Mouse (Mus musculus): ENCODE measurements around the gene Fam107b. TPM values are rescaled to one million over a fixed set of nuclear protein-coding genes. Genes with fewer than 3 reads are reported as not detected.

Gene Fam107b
- polyA plus RNA-seq, 1 experiment from 2014 or later, result 39.1 TPM

DNA sequence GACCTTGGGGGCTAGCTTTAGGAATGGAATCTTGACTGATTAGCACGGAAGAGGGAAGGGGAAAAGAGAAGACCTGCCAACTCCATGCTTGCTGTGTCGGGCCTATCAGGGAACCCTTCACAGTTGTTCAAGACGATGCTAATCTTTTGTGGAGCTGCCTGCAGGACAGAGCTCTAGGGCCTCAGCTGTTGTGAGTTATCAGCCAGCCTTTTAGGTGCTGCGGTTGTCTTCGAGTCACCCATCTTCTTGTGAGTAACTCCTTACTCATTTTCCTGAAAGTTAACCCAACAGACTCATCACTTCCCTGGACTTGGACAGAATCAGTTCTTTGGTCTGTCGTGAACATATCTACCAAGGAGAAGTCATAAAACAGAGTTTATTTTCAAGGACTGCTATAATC is 51.3 kb downstream of the Fam107b start:
- H3K27ac ChIP-seq, result no peak overlapping the region
- no peak overlapping the region for H3K4me2 ChIP-seq (replicated peaks)
- no peaks in the 10 kb centered on the region for H3K4me1 ChIP-seq (replicated peaks)
- H3K27me3 ChIP-seq, result no peaks in the 10 kb centered on the region
- no peak overlapping the region for H3K9ac ChIP-seq (replicated peaks)
- no peak for ATAC-seq
- no peaks in the 10 kb centered on the region for H3K36me3 ChIP-seq
- H3K4me3 ChIP-seq (replicated peaks), result no peak overlapping the region
- 80% methylated on average over 6 of the region's 6 CpGs for WGBS
- H3K9me3 ChIP-seq, result no peaks in the 10 kb centered on the region

GRCm38 (mm10) chr2:3622158-3622557 is 51.9 kb downstream of the Fam107b start:
- Histone ChIP-seq H3K36me3 (no peaks in the 10 kb centered on the region), H3K4me2 (replicated peaks) (no peak overlapping the region), H3K4me3 (replicated peaks) (no peak overlapping the region), H3K9ac (replicated peaks) (no peak overlapping the region), H3K27me3 (no peaks in the 10 kb centered on the region), H3K27ac (no peak overlapping the region), H3K4me1 (replicated peaks) (no peaks in the 10 kb centered on the region), H3K9me3 (no peaks in the 10 kb centered on the region)
- WGBS, result 88% methylated on average over 2 of the region's 2 CpGs
- no peak for ATAC-seq

- 97% methylated on average over 7 of the region's 7 CpGs for WGBS
- no peak overlapping the region for H3K4me2 ChIP-seq (replicated peaks)
Observed at GRCm38 (mm10) chr2:3623207-3623980, 53.1 kb downstream of the Fam107b start.

DNA sequence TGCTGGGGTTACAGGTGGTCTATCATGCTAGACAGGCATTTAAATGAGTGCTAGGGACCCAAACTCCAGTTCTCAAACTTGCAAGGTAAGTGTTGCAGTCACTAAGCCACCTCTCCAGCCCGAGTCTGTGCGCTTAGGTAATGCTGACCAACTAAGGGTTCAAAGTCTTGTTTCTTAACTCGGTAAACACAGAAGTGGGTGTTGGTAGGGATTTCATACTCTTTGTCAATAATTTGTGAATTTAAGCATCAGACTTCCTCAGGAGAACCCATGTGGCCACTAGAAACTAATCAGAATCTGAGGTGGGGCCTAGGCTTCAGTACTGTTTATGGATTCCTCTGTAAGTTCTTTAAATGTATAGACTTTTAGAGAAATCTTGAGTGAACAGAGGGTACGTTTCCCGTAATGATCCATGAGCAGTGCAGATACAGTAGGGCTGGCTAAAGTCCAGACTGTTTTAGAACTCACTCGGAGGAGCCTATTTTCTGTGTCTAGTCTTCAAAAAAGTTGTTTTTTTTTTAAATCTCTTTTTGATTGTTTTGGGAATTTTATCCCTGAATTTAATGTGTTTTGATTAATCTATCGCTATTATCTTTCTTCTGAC is 53.8 kb downstream of the Fam107b start:
- Histone ChIP-seq H3K27ac (no peak overlapping the region), H3K4me1 (replicated peaks) (no peaks in the 10 kb centered on the region), H3K4me2 (replicated peaks) (no peak overlapping the region), H3K9me3 (no peaks in the 10 kb centered on the region), H3K36me3 (no peaks in the 10 kb centered on the region), H3K9ac (replicated peaks) (no peak overlapping the region), H3K27me3 (no peaks in the 10 kb centered on the region), H3K4me3 (replicated peaks) (no peak overlapping the region)
- no peak for ATAC-seq
- WGBS, result 93% methylated on average over 7 of the region's 7 CpGs

More at GRCm38 (mm10) chr2:3623207-3623980, 53.1 kb downstream of the Fam107b start:
- Histone ChIP-seq H3K27ac (no peak overlapping the region), H3K4me3 (replicated peaks) (no peak overlapping the region), H3K4me1 (replicated peaks) (no peaks in the 10 kb centered on the region), H3K9me3 (no peaks in the 10 kb centered on the region), H3K9ac (replicated peaks) (no peak overlapping the region), H3K36me3 (no peaks in the 10 kb centered on the region), H3K27me3 (no peaks in the 10 kb centered on the region)
- no peak for ATAC-seq

DNA sequence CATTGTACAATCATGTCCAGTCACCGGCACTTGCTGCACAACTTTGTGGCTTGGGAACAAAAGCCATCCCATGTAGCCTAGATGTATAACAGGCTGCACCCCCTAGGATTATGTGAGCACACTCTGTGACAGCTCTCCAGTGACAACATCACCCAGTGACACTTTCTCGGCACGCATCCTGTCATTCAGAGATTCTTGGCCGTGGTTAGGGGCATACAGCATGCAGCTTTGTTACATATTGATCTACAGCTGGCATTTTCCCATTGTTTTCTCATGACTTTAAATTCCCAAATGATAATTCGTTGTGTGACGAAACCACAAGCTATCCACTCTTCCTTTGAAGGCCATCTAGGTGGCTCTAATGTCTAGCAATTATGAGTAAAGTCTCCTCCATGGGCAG is 58.8 kb downstream of the Fam107b start:
- H3K4me1 ChIP-seq (replicated peaks), result no peaks in the 10 kb centered on the region
- no peak for ATAC-seq
- H3K27me3 ChIP-seq, result no peaks in the 10 kb centered on the region
- no peak overlapping the region for H3K9ac ChIP-seq (replicated peaks)
- no peak overlapping the region for H3K4me2 ChIP-seq (replicated peaks)
- no peak overlapping the region for H3K27ac ChIP-seq
- 92% methylated on average over 6 of the region's 6 CpGs for WGBS
- no peak overlapping the region for H3K4me3 ChIP-seq (replicated peaks)
- no peaks in the 10 kb centered on the region for H3K36me3 ChIP-seq
- no peaks in the 10 kb centered on the region for H3K9me3 ChIP-seq

- Histone ChIP-seq H3K4me3 (replicated peaks) (no peak overlapping the region), H3K9ac (replicated peaks) (no peak overlapping the region), H3K4me1 (replicated peaks) (no peaks in the 10 kb centered on the region), H3K36me3 (no peaks in the 10 kb centered on the region), H3K4me2 (replicated peaks) (no peak overlapping the region), H3K9me3 (no peaks in the 10 kb centered on the region), H3K27me3 (no peaks in the 10 kb centered on the region), H3K27ac (no peak overlapping the region)
- no peak for ATAC-seq
- WGBS, result 83% methylated on average over 5 of the region's 5 CpGs
Observed at GRCm38 (mm10) chr2:3629741-3630140, 59.5 kb downstream of the Fam107b start.

DNA sequence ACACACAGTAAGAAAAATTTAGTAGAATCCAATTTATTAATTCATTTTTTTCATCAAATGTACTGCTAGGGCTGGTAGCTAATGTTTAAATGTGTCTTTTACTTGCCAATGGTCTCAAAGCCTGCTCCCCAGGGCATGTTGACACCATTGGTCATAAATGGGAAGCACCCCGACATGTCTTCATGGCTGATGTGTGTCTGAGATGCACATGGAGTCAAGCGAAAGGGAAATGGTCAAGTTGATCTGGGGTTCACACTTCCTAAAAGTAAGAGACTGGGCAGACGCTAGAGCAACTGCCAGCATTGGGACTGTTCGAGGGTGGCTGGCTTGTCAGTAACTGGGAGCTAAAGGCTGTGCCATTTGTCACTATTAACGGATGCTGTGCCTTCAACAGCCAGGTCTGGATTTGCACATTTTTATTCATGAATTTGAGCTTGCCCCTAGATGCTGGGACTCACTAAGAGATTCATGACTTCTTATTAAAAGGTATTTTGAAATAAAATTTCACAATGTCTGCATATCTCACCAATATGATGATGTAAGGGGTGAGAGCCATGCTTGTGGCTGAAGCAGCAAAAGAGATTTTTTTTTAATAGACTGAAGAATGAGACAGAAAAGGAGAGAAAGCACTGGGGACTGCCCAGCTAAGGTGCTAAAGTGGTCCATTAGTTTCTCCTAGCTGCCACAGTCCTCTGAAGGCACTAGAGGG is 60.6 kb downstream of the Fam107b start:
- ATAC-seq, result no peak

GRCm38 (mm10) chr2:3633137-3633536 is 62.8 kb downstream of the Fam107b start:
- H3K27me3 ChIP-seq, result no peaks in the 10 kb centered on the region
- ATAC-seq, result no peak
- no peak overlapping the region for H3K9ac ChIP-seq (replicated peaks)
- no peak overlapping the region for H3K27ac ChIP-seq
- 85% methylated on average over 8 of the region's 9 CpGs for WGBS
- H3K4me2 ChIP-seq (replicated peaks), result no peak overlapping the region
- no peaks in the 10 kb centered on the region for H3K36me3 ChIP-seq
- no peaks in the 10 kb centered on the region for H3K4me1 ChIP-seq (replicated peaks)
- H3K9me3 ChIP-seq, result no peaks in the 10 kb centered on the region
- no peak overlapping the region for H3K4me3 ChIP-seq (replicated peaks)

More for the DNA sequence above, 60.6 kb downstream of the Fam107b start:
- WGBS, result 88% methylated on average over 5 of the region's 5 CpGs
- H3K27me3 ChIP-seq, result no peaks in the 10 kb centered on the region
- H3K9me3 ChIP-seq, result no peaks in the 10 kb centered on the region
- H3K9ac ChIP-seq (replicated peaks), result no peak overlapping the region
- H3K4me1 ChIP-seq (replicated peaks), result no peaks in the 10 kb centered on the region
- no peaks in the 10 kb centered on the region for H3K36me3 ChIP-seq
- H3K4me2 ChIP-seq (replicated peaks), result no peak overlapping the region
- H3K4me3 ChIP-seq (replicated peaks), result no peak overlapping the region
- H3K27ac ChIP-seq, result no peak overlapping the region

GRCm38 (mm10) chr2:3636771-3637170 is 66.5 kb downstream of the Fam107b start:
- Histone ChIP-seq H3K9ac (replicated peaks) (no peak overlapping the region), H3K9me3 (no peaks in the 10 kb centered on the region), H3K4me1 (replicated peaks) (no peaks in the 10 kb centered on the region), H3K27me3 (no peaks in the 10 kb centered on the region), H3K27ac (no peak overlapping the region), H3K4me3 (replicated peaks) (no peak overlapping the region), H3K36me3 (no peaks in the 10 kb centered on the region), H3K4me2 (replicated peaks) (no peak overlapping the region)
- ATAC-seq, result no peak
- WGBS, result 77% methylated on average over 5 of the region's 5 CpGs

DNA sequence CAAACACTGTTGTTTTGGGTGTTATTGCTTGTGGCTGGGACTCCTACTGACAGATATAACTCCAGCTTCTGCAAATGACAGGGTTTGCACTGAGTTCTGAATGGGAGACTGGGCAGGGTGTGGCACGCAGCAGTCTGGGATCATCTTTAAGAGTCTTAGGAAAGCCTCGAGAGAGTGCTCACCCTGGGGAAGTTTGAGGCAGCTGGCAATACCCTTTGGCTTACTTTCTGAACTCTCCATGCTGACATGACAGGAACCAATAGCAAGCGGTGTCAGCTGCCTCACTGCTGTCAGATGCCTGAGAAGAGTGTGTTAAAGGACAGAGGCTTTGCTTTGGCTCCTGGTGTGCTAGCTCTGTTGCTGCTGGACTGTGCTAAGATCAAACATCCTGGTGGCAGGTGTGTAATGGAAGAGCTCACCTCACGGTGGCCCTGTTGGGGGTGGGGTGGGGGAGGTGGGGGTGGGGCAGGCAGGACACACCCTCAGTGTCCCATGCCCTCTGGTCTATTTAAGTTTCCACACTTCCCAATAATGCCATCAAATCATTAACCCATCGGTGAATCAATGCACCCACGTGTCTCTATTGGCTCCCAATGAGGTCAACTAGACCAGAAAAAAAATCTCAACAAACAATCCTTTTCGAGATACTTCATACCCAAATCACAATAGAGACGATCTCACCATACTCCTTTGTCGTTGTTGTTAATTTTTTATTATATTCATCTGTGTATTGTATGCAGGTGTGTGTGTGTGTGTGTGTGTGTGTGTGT is 70.9 kb downstream of the Fam107b start:
- 77% methylated on average over 9 of the region's 9 CpGs for WGBS
- H3K9me3 ChIP-seq, result no peaks in the 10 kb centered on the region
- H3K4me2 ChIP-seq (replicated peaks), result no peak overlapping the region
- H3K27ac ChIP-seq, result no peak overlapping the region
- ATAC-seq, result no peak
- no peaks in the 10 kb centered on the region for H3K36me3 ChIP-seq
- H3K27me3 ChIP-seq, result no peaks in the 10 kb centered on the region
- H3K4me1 ChIP-seq (replicated peaks), result no peaks in the 10 kb centered on the region
- no peak overlapping the region for H3K9ac ChIP-seq (replicated peaks)
- H3K4me3 ChIP-seq (replicated peaks), result no peak overlapping the region

GRCm38 (mm10) chr2:3642949-3643348 is 72.7 kb downstream of the Fam107b start:
- Histone ChIP-seq H3K4me1 (replicated peaks) (no peaks in the 10 kb centered on the region), H3K4me2 (replicated peaks) (no peak overlapping the region), H3K4me3 (replicated peaks) (no peak overlapping the region), H3K9ac (replicated peaks) (no peak overlapping the region), H3K27ac (no peak overlapping the region), H3K9me3 (no peaks in the 10 kb centered on the region), H3K36me3 (no peaks in the 10 kb centered on the region), H3K27me3 (no peaks in the 10 kb centered on the region)
- no peak for ATAC-seq

DNA sequence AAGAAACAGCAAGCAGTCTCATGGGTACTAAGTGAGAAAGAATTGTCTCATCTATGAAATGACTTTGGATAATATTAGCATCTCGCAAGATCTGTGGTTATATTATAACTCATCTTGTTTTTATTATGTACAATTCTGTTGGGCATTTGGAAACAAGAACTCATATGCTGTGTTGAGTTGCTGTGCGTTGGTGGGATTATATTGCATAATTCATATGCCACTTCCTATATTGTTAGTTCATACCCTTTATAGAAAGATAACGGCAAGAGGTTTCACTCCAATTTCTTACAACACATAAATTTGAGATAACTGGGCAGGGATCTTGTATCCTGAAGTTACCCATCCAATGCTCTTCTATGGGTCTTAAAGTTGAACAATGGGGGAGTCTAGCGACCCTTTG is 75.5 kb downstream of the Fam107b start:
- Histone ChIP-seq H3K27ac (no peak overlapping the region), H3K4me1 (replicated peaks) (no peaks in the 10 kb centered on the region), H3K36me3 (no peaks in the 10 kb centered on the region), H3K4me2 (replicated peaks) (no peak overlapping the region), H3K4me3 (replicated peaks) (no peak overlapping the region), H3K9me3 (no peaks in the 10 kb centered on the region), H3K9ac (replicated peaks) (no peak overlapping the region), H3K27me3 (no peaks in the 10 kb centered on the region)
- WGBS, result 94% methylated on average over 4 of the region's 4 CpGs
- ATAC-seq, result no peak

Measured in midbrain, embryonic 13.5 days (tissue).